Mouse (Mus musculus) CD4-positive, CD25-positive, alpha-beta regulatory T cell, adult 2 months (primary cell): ENCODE data around the gene Rabl6.

Experiments
- DNase-seq: peaks from one replicate; pipeline ENCODE4 v3.0.0-alpha.2; 2012; ENCODE audit warnings: low read depth, low spot score

Gene Rabl6

DNA sequence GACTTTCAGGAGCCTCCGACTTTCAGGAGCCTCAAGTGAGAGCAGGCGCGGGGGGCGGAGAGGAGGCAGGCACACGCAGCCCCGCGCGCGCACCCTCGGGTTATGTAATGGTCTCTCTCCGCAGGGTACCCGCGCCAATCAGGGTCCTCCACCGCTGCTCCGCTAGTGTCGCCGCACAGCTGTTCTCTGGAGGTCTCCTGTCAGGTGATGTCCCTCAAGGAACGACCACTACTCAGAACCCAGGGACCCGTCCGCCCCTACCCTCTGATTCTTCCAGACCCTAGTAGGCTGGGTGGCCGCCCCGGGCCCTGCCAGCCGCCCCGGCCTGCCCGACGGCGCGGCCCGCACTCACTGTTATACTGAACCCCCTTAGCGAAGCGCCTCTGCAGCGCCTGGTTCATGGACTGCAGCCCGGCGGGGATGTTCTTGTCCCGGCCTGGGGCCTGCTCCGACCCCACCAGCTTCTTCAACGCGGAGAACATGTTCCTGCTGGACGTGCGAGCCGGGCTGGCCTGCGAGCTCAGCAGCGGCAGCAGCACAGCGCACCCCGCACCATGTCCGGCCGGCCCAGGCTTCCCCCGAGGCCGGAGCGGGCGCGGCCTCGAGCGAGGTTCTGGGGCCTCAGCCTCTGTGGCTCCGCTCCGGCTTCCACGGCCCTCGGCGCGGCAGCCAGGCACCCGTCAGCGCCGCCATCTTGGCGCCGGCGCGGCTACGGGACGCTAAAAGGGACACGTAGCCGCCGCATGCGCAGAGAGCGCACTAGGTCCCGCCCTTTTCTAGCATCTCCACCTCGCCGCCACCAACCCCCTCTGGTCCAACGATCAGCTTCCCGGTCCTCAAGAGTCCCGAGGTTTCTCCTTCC is at the start of gene Rabl6:
Gene Rabl6 (minus strand): TSS at position 761 of the 862 bp plus-strand sequence.
- peak; percentile 94 for DNase-seq

DNA sequence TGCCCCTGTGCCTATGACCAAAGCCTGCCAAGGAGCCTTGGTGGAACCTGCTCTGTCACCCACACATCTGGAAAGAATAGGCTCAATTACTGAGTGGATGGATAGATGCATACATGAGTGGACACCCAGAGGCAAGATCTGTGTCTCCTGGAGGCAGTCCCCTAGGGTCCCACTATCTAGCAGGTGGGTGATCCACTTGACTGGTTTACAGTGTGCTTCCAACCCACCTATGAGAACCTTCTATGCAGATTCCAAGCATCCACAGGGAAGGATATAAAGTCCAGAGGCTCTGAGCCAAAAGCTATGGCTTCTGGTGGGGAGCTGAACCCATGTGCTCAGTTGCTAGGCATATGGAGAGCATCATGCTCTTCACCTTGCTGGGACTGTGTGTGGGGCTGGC is 49.3 kb upstream of the Rabl6 start, which contains the start of gene Lcn5:
Gene Lcn5 (plus strand): TSS at position 301 of the 400 bp plus-strand sequence.
- no peak for DNase-seq

DNA sequence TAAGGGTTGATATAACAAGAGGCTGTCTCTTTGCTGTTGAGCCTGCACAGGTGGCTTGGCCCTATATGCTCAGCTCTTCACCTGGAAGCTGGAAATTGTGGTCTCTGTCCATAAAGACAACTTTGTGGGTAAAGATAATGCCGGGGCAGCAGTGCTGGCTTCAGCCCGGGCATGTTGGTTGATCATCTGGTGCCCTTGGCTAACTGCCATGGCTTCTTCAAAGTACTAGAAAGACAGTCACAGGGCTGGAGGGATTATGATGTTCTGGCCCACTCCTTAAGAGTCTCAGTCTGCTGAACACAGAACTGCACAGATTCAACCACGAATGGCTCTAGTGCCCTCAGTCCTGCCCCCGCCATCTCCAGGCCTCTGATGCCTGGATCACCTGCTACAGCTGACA is 48.9 kb upstream of the Rabl6 start:
- DNase-seq = no peak

DNA sequence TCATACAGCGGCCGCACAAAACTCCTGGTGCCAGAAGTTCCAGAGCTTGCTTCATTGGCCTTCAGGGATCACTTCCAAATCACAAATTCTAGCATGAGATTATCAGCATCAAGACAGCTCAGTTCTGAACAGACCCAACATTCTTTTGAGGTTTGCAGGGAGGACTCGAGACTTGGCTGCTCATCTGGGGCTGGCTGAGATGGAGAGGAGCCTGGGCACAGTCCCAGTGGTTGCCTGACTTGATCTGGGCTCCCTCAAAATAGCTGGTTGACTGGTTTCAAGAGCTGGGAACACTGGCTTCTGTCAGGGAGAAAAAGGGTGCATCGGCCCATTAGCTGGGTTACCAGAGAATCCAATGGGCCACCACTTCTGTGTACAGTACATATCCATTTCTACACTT is 48.4 kb upstream of the Rabl6 start:
- no peak for DNase-seq

DNA sequence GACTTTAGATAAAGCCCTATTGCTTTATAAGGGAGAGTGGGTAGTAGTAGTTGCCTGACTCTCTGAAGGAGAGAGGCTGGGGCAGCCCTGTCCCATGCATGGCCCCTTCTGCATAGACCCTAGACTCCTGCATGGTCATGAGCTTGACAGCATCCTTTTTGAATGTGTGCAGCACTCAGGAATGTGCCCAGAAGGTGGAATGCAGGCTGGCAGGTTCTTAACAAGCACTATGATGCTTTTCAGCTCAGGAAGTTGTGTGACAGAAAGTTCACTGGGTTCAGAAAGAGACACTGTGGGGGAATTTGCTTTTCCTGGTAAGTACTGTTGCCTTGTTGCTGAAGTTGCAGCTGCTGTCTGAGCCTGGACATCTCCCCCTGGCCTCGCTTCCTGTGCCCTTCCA is 46.2 kb upstream of the Rabl6 start:
- DNase-seq = no peak

DNA sequence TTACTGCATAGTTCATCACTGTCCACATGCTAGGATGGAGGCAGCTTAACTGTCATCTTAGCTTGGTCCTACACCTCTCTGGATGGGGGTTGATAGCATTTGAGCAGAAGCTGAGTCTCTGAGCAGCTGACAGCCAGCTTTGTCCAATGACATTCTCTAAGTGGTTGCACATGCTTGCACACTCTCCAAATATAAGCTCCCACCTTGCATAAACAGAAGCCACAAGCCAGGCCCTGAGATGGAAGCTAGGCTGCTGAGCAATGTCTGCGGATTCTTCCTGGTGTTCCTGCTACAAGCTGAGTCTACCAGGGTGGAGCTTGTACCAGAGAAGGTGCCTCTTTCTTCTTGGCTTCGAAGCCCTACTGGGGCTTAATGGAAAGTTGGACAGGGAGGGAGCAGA is 44.6 kb upstream of the Rabl6 start, which contains the start of gene Lcn8:
Gene Lcn8 (plus strand): TSS at position 219 of the 400 bp plus-strand sequence.
- no peak for DNase-seq

DNA sequence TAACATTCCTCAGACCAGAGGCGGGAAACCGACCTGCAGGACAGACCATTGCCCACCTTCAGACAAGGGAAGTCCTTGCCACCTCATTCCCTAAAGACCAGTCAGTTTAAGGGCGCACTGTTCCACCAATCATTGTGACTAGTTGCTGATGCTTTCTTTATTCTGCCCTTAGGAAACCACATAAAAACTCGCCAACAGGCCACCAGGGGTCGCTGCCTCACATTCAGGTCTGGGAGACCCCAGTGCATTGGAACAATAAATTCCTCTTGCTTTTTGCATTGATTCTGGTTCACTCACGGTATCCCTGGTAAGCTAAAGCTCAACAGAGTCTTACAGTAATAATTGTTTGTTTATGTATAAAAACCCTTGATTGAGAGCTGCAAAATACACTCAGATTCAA is 31.6 kb upstream of the Rabl6 start:
- peak; percentile 69 for DNase-seq

DNA sequence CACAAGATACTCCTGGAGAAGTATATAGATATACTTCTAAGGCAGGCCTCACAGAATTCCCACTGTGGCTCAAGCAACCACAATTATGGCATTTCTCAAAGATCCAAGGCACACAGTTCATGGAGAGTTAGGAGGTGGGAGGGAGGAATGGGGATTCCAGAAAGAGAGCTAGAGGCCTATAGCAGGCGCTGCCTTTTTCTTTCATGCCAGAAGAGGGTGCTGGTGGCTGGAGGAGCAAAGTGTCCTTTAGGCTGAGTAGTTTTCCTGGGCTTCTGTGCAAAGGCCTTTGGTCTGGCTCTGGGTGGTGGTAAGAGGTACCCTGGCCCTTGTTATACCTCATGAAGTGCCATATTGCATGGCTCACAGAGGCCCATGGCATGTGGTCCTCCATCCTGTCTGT is 25.7 kb upstream of the Rabl6 start:
- DNase-seq = no peak

DNA sequence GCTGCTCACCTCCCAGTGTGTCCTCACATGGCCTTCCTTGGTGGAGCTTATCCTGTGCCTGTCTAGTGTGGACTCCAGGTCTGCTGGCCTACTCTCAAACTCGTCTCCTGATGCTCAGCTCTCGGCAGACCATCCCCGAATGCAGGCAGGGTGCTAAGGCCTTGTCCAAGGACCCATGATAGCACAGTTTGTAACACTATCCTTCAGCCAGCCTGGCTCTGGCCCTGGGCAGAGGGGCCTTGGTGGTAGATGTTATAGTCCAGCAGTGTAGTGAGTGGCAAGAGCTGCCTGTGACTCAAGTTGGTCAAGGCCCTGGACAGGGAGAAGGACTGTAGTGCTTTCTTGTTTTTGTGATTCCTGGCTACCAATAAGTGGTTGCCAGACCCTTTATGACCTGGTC is 25.3 kb upstream of the Rabl6 start:
- no peak for DNase-seq

DNA sequence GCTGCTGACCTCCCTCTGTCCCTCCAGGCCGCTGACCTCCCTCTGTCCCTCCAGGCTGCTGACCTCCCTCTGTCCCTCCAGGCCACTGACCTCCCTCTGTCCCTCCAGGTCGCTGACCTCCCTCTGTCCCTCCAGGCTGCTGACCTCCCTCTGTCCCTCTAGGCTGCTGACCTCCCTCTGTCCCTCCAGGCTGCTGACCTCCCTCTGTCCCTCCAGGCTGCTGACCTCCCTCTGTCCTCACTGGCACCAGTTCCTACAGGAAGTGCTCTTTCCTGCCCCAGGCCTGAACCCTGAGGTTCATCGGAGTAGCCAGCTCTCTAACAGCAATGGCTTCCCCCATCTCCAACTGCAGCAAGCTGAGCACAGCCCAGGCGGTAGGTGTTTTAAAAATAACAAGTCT is 20.4 kb upstream of the Rabl6 start:
- DNase-seq = no peak

DNA sequence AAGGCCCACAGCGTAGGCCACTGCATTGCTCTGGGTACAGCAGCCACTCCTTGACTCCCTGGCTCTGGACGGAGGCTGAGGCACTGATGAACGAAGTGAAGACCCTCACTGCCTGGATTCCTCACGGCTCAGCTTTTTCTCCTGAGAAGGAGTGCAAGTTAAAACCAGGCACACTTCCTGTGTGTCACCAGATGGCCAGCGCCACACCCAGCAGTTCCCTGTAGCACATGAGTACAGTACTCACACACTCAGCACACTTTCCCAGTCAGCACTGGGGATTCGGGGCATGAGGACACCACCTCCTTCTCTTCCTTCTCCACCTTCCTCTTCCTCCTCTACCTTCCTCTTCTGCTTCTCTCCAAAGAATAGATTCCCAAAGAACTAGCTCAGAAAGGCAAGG is 19.5 kb upstream of the Rabl6 start, which contains the start of gene Fcna:
Gene Fcna (minus strand): TSS at position 220 of the 400 bp plus-strand sequence.
- DNase-seq = no peak

DNA sequence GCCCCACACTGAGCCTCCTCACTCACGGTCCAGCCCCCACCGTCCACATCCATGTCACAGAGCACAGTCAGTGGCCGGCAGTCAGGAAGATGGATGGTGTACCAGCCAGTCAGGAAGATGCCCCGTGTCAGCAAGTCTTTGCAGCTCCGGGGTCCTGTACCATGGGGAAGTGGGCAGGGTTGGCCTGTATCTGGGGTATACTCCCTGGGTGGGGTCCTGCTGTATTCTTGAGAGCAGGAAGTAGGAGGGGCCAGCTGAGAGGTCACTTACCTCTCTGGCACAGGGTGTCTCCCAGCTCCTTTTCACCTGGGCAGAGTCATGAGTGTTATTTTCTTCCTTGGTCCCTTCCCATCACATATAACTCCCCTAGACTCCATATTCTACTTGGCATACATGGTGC is 17.7 kb upstream of the Rabl6 start:
- no peak for DNase-seq

DNA sequence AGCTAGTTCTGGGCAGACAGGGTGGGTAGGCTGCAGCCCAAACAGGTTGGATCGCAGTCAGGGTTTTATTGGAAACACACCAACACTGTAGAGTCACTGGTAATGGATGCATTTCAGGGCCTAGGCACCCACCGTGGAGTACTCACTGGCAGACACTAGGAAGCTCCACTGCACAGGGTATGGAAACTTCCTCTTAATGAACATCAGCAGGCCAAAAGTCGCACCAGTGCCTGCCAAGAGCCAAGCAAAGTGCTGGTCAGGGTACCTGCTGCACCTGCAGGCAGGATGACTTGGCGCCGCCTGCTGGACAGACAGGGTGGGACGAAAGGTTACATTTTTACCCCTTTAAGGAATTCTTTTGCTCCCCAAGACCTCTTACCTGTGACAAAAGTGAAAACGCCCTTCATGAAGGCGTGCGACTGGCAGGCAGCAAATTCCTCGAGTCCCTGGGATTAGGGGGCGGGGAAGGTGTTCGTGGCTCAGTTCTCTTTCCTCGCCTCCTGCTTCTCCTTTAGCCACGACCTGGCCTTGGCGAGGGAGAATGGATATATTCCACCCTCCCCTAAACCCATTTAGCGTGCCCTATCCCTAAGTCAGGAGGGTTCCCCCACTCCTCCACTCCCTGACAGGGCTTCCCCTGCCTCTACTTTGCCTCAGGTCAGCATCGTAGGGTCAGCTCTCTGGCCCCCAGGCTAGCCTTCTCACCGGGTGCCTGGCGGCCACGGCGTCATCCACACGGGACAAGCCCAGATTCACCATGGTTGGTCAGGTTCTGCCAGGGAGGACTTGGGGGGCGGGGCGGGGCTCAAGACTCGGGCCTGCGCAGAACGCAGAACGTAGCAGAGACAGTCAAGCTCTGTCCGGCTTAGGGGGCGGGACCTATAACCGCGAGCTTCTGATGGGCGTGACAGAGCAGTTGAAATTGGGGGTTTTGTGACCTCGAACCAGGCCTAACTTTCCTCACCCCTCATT is 13.2 kb upstream of the Rabl6 start, which contains the start of gene Tmem141:
Gene Tmem141 (minus strand): TSS at position 777 of the 972 bp plus-strand sequence.
- DNase-seq = peak; percentile 73

DNA sequence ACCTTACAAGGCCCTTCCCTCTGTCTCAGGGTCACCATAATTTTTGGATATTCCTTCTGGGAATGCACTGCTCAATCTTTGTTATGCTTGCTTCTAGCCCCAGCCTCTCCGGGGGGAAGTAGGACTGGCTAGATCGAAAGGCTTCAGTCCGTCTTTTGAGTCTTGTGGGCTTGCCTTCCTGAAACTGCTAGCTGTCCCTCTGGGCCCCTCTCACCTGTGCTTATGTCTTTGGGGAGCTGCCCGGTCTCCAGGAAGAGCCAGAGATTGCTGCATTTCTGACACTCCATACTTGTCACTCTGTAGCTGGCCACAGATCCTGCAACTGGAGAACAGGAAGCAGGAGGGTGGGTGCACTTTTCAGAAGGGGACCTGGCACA is 12.5 kb upstream of the Rabl6 start:
- DNase-seq = no peak

DNA sequence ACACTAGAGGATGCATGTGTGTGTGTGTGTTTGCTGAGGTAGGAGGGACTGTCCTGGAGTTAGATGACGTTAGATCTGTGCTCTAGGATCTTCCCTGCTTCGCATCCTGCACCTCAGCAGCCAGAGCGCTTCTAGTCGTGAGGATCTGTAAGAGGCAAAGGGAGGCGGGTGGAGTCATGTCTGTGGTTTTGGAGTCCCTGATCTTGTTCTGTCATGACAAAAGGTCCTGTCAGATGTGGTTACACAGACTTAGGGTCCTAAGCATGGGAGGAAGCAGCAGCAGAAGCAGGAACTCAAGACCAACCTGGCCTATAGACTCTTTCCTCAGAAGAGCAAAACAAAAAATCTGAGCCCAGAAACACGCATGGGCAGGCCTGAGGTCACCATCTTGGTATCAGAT is 12.1 kb upstream of the Rabl6 start:
- DNase-seq = peak; percentile 41

DNA sequence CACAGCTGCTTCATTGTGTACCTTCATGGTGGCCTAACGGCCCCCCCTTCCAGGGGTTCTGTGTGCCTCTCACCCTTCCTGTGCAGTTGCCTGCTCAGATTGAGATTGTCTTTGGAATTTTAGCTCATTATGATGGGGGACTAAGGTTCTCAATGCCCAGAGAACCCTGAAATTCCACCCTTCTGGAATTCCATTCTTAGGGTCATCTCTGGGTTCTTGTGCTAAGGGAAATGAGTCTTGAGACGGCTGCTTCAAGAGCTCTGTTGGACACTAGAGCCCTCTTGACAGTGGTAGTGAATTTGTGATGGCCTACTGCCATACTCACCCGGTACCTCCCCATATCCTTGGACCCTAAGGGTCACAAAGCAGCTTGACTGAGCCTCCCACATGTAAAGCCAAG is 9.3 kb upstream of the Rabl6 start, which contains the start of gene Ccdc183:
Gene Ccdc183 (minus strand): TSS at position 101 of the 400 bp plus-strand sequence.
- no peak for DNase-seq

DNA sequence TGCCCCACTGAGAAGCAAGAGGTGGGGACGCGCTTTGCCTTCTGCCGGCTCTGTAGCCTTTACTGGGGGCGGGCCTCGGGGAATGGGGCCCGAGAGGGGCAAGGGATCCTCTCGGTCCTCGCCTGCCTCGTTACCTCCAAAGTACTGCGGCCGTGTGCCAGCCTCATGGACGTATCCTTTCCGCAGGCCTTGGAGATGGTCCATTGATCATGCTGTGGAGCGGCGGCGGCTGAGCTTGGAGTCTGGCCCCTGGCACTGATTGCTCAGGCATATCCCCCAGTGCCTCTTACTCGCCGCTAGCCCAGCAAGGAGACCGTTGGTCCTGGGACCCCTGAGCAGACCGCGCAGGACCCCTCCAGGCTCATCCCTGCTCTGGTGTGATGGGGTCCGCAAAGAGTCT is 8.1 kb upstream of the Rabl6 start:
- DNase-seq = no peak

DNA sequence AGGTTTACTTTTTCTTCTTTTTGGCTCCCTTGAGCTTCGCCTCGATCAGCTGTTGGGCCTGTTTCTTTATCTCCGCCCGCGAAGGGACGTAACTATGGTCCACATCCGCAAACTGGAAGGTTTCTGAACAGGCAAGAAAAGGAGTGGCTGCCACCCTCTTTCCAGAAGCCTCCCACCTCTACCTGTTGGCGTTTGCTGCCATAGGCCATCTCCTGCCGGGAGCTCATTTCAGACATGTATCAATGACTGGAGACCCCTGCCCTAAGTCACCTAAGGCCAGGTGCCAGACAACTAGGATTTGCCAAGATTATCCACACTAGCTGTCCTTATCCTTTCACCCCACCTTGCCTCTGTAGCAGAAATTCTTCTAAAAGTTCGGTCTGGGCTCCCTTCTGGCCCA is 350 bp upstream of the Rabl6 start:
- DNase-seq = no peak

DNA sequence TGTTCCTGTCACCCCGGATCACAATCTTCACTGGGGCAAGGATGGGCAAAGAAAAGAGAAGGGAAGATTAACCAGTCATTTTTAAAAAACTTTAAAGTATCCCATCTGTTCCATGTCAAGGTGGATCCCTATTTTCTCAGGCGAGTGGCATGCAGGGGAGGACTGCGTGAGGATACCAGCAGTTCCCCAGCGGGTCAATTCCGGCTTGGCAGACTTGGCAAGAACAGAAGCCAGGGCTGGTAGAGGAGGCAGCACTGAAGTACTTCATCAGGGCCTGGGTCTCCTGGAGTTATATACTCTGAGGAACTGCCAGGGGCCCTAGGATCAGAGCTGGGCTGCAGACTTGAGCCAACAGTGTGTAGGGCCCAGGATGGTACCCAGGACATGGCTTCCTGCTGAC is 5.8 kb downstream of the Rabl6 start:
- no peak for DNase-seq

DNA sequence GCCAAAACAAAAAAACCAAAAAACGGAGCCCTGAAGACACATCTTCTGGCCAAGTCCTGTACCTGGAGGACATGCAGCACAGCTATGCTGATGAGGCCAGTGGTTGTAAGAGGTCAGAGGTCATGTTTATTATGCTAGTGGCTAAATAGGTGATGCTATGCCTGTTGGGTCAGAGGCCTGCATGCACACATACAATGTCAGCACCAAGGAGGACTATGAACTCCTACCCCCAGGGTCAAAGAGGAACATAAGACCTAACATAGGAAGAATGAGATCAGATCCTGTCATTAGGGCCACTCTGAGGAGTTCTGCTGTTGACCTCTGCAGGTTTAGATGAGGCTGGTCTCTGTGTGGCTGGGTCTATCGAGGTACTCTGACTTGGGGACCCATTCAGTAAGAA is 8.3 kb downstream of the Rabl6 start:
- no peak for DNase-seq

DNA sequence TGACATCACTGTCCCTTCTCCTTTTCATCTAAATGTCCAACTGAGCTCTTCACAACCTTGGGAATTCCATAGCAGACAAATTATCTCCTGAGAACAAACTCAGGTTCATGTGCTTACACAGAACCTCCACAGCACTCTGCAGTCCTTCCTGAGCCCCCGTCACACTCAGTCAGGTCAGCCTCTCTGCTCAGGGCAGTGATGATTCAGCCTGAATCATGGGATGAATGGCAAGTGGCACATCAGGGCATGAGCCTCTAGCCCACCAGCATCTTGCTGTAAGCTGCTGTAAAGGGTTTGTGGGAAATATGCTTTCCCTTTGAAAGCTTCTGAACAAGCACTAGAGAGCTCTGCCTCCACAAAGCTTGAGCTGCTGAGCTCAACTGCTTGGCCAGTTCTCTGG is 9.6 kb downstream of the Rabl6 start:
- no peak for DNase-seq
